Mouse (Mus musculus) liver, postnatal 0 days (tissue): ENCODE measurements around the gene Inca1.

ENCODE experiments used
- CTCF ChIP-seq: sonication (generic); IDR thresholded peaks from 2 replicates; pipeline ENCODE4 v1.5.1; 2016; ENCODE audit warnings: antibody characterized with exemption, low read depth
- EP300 ChIP-seq: IDR thresholded peaks from 2 replicates; pipeline ENCODE4 v1.6.1; 2016; ENCODE audit warnings: antibody characterized with exemption, low read depth, mild to moderate bottlenecking

DNA sequence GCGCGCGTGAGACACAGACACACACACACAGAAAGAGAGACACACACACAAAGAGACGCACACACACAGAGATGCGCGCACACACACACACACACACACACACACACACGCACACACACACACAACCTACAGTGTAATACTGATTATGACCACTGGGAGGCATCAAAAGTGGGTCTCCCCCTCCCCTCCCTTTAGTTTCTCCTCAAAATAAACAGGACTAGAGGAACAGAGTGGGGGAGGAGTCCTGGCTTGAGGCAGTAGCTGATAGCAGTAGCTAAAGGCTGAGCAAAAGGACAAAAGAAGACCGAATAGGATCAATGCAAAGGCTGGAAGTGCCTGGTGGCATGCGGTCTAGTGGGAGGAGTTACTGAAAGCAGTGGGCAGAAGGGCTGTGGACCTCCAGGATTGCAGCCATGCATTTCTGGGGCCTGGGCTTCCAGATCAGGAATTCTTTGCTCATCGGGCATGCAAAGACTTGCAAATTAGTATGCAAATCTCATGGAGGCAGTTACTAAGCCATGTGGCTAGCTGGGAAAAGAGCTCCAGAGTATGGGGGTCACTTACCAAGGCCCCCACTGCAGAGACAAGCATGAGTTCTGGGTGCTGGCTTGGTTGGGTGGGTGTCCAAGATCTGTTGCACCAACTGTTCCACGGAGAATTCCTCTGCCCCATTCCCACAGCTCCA, 17.9 kb downstream of the Inca1 start:
- peak; percentile 72 for TF ChIP-seq CTCF
- no peak for TF ChIP-seq EP300
